Mouse (Mus musculus) gastrocnemius, postnatal 14 days (tissue): ENCODE measurements at regions not wholly inside any gene's neighbourhood (a gene's known extent, or its start where the extent isn't known, plus 50 kb on each side); places are given as distances from the start of the nearest gene placed in this dataset.

Experiments used
- DNase-seq: peaks from one replicate; pipeline ENCODE4 v3.0.0; 2021; ENCODE audit warnings: mixed read lengths
- intact Hi-C: fragments of 180-260 bp; cut with DNase I; formaldehyde crosslinking; loops from one replicate; pipeline ENCODE4 v1.15.1; 2025; ENCODE audit warnings: low total_unique reads

GRCm38 (mm10) chr2:18617520-18617919 is 54.7 kb upstream of the Commd3 start:
- intact Hi-C loops, result no loop called here

DNA sequence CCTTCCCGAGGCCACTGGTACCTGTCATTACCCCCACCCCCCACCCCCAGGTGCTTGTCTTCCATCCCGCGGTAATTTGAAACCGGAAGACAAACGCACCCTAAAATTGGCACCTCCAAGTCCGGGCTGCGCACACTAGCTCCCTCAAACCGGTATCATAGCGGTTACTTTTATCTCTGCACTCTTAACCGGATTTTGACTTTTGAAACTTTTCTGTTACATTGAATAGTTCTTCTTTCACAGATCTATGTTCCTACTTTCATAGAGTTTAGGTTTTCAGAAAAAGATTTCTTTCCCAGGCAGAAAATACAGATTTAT is 62.4 kb upstream of the Commd3 start:
- DNase-seq, result no peak
- intact Hi-C loops, result no loop called here

More at GRCm38 (mm10) chr2:18617520-18617919, 54.7 kb upstream of the Commd3 start:
- no peak for DNase-seq

GRCm38 (mm10) chr2:18609075-18609867 is 62.9 kb upstream of the Commd3 start:
- intact Hi-C loops, result no loop called here
- DNase-seq, result peak; percentile 6

DNA sequence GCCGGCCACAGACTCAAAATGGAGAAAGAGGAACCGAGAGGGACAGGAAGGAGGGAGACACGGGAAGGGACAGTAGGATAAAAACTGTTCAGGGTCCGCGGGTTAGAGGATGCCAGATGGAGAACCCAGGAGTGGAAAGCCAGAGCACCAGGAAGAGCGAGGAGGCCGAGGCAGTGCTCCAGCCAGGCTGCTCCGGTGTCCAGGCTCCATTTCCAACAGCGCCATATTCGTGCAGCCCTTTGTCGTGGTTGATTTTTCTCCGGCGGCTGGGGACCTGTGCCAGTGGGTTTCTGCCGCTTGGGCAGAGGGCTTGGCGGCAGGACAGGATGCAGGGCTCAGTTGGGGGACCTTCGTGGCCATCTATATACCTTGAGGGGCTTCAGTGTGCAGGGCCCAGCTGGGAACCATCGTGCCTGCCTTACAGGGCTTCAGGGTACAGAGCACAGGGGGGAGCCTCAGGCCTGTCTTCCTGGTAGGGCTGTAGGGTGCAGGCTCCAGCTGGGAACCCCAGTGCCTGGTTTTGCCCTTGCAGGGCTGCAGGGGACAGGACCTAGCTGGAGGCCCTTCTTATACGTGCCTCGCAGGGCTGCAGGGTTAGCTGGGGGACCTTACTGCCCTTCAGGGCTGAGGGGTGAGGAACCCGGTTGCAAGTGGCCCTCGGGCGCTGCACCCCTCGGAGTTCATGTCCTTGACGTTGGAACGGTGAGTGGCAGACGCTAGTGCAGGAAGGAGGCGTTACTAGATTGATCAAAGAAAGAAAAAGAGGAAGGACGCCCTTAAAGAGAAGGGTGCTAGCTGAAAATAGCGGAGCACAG is 63.7 kb upstream of the Commd3 start:
- peak; percentile 9 for DNase-seq
- intact Hi-C loops, result no loop called here

- intact Hi-C loops, result no loop called here
- no peak for DNase-seq
These were observed 64.5 kb upstream of the Commd3 start for GRCm38 (mm10) chr2:18607586-18608259.

DNA sequence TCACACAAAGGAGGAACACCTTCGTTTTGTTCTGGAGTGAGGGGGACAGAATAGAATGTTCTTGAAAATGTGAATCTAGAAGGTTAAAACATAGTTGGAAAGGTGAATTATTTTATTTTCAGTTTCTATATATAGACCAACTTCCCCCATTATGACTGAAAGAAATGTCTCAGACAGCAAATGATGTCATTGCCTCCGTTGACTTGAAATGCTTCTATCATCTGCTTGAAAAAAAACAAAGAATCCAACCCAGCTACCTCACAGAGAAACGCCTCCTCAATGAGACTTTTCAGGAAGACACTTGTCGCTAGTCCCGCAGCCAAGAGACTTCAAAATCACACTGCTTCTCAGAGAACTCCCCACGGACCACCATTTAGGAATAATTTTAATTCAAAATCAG is 65.1 kb upstream of the Commd3 start:
- DNase-seq, result no peak
- intact Hi-C loops, result no loop called here

DNA sequence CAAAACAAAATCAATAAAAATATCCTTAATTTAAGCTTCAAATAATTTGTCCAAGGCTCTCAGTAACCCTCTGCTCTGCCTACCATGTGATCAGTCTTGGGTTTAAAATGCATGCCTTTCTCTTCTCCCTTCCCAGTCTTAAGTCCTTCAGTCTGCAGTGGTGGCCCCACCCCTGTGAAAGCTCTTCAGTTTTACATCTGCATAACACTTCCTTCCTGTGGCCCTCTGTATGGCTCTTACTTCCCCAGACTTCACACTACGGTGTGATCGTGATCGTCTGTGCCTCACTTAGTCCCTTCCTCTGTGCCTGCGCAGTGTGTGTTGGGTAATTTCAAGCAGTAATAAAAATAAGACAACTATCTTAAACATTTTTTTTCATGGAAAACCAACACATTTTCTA is 80.0 kb upstream of the Commd3 start:
- DNase-seq, result no peak
- intact Hi-C loops, result no loop called here

- DNase-seq, result no peak
- intact Hi-C loops, result no loop called here
These were observed 84.0 kb upstream of the Commd3 start for GRCm38 (mm10) chr2:18588232-18588631.

GRCm38 (mm10) chr2:18587746-18588231 is 84.4 kb upstream of the Commd3 start:
- no peak for DNase-seq
- intact Hi-C loops, result no loop called here

GRCm38 (mm10) chr2:18586925-18587724 is 85.1 kb upstream of the Commd3 start:
- intact Hi-C loops, result no loop called here
- peak; percentile 75 for DNase-seq

DNA sequence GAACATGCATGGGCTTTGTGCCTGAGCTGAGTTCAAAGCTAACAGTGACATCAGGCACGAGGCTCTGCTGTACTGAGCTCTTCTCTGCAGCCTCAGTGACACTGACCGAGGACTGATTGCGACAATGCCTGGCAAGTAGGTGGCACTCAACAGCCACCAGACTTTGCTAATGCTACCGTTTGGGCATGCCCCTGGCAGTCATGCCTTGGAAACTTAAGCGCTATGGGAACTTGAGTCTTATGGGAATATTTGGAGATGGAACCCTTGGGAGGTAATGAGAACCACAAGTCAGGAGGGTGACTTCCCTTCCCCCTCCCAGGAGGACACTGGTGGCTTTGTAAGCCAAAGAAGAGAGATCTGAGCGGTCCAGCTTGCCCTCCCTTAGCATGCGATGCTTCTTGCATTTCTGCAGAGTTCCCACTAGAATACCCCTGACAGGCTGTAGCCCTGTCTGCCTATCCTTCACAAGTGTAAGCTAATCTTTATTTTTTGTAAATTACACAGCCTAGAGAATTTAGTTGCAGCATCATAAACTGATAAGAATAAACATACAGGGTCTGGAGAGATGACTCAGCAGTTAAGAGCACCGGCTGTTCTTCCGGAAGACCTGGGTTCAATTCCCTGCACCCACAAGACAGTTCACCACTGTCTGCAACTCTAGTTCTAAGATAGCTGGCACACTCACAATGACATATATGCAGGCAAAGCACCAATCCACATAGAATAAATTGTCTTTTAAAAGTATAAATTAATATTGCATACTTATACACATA is 86.4 kb upstream of the Commd3 start:
- DNase-seq, result no peak
- intact Hi-C loops, result no loop called here

GRCm38 (mm10) chr2:18558133-18558532 is 114.1 kb upstream of the Commd3 start:
- intact Hi-C loops, result no loop called here
- no peak for DNase-seq

DNA sequence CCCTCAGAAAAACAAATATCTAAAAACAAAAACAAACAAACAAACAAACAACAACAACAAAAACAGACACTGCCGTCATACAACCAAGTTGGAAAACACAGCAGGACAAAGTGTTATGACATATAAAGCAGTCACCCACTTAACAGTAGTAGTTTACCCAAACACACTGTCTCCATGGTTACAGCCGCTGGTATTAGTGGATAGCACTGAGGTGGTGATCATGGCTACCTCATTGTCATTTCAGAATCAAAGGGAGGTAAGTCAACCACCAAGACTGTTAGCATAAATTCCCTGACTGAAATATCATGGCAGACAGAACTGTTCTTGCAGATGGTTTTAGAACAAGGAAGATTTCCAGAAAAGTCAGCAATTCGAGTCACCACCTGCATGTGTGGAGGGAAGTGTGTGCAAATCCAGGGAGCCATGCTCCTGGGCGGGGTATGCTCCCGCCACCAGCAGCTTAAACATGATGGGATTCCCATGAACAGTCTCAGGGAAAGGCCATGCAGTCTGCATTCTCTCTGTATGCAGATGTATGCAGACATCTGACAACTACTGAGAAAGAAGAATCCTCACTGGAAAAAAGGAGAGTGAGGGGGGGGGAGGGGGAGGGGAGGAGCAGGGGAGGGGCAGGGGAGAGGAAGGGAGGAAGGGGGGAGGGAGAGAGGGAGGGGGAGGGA is 124.1 kb upstream of the Commd3 start:
- DNase-seq, result no peak
- intact Hi-C loops, result no loop called here

DNA sequence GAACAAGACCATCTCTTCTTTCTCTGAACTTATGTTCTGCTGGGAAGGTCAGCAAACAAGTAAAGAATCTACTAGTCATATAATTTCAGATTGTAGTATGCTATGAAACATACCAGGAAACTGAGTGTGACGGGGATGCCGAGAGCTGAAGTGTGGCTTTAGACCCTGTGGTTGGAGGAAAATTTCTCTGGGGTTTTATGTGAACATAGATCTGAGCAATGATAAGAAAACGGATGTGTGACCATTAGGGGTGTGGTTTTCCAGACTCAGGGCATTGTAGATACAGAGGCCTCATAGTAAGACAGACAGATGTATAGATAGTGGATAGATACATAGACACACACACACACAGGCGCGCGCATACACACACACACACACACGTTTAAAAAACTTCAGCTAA is 131.8 kb upstream of the Dnajc1 start:
- intact Hi-C loops, result no loop called here
- DNase-seq, result no peak

DNA sequence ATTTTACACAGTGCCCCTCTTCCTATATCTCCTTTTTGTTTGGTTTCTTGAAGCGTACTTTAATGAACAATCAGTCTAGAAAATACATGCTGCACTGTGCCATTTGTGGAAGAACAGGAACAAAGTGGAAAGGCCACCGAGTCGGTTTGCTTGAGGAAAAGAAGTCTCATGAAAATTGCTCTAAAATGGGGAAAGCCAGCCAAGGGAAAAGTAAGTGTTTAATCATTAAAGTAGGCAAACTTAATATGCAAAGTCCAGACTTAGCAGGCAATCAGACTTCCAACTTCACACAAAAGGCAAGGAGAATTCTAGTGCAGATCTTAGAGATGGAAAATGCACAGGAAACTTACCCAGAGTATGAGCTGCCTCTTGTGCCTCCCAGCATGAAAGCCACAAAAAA is 131.3 kb upstream of the Dnajc1 start:
- intact Hi-C loops, result no loop called here
- no peak for DNase-seq

GRCm38 (mm10) chr2:18513435-18513834 is 120.8 kb upstream of the Dnajc1 start:
- DNase-seq, result no peak
- intact Hi-C loops, result no loop called here

- no peak for DNase-seq
- intact Hi-C loops, result no loop called here
These were observed 116.7 kb upstream of the Dnajc1 start for GRCm38 (mm10) chr2:18509317-18509716.

- intact Hi-C loops, result no loop called here
- DNase-seq, result no peak
These were observed 80.7 kb upstream of the Dnajc1 start for GRCm38 (mm10) chr2:18473361-18473771.
